Mouse (Mus musculus): ENCODE measurements at regions not wholly inside any gene's neighbourhood (a gene's known extent, or its start where the extent isn't known, plus 50 kb on each side); places are given as distances from the start of the nearest gene placed in this dataset.
A peak's percentile ranks its signal among the peaks of the same experiment; 100 is the strongest.
"Not testable (repeated sequence)": the region's sequence is repeated elsewhere in the genome, so short reads cannot be mapped to it uniquely, and the experiment has no call there.

DNA sequence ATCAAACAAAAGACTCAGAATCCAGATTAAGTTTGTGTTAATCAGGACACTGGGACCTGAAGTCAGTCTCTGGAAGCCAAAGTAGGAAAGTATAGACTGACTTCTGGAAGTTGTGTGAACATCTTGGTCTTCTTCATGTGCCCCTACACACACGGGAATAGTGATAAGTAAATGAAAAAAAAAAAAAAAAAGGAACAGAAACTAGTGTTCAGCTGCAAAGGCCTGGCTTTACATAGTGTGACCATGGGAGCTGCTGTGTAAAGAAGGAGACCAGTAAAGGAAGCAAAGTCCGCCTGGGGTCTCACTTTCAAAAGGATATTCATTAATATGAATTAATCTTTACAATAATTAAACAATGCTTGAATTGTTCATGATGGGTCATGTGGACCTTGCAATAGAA lies 190.6 kb upstream of the Tmc3 start:
- no peak overlapping the region for H3K4me3 ChIP-seq (ENCODE audit: extremely low read depth, insufficient read depth, insufficient read length)
- no peaks in the 10 kb centered on the region for H3K36me3 ChIP-seq (ENCODE audit: control insufficient read depth, insufficient read depth, low read length)
- WGBS: 23% methylated on average over 2 of the region's 2 CpGs
- DNase-seq (ENCODE audit: low read depth in 1 of 2, low spot score in 2 of 2): peak in 1 of 2 experiments; percentile 5
- TF ChIP-seq CTCF (IDR thresholded peaks at IDR 0.05; ENCODE audit: extremely low read depth, insufficient read depth, insufficient read length, insufficient replicate concordance) (no peak), POLR2A (IDR thresholded peaks at IDR 0.05; ENCODE audit: low read depth, low read length) (no peak)
- H3K27me3 ChIP-seq (ENCODE audit: control insufficient read depth, insufficient read depth, low read length): no peaks in the 10 kb centered on the region
- peaks cover 3% of the 10 kb centered on the region; the same call in 1 of the 2 replicates for H3K4me1 ChIP-seq (ENCODE audit: control insufficient read depth, insufficient read depth, insufficient read length)
- no peak overlapping the region for H3K27ac ChIP-seq (ENCODE audit: insufficient read depth, low read length)

DNA sequence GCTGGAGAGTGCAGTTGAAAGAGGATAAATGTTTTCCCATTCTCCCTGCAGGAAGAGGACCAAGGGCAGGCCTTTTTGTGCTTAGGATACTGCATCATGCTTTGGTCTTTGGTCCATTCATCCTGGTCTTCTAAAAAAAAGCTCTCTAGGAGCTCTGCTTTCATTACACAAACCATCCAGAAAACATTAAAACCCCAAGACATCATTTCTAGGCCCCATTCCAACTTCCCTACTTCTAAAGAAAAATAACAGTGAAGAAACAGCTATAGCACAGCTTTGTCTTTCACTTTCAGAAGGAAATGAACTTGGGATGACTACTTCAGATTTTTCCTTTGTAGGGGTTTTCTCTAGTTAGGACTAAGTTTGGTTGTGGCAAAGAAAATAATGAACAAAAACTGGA lies 185.1 kb upstream of the Tmc3 start:
- no peak for DNase-seq (ENCODE audit: low read depth in 1 of 2, low spot score in 2 of 2)
- TF ChIP-seq POLR2A (IDR thresholded peaks at IDR 0.05; ENCODE audit: low read depth, low read length): no peak
- TF ChIP-seq CTCF (IDR thresholded peaks at IDR 0.05; ENCODE audit: extremely low read depth, insufficient read depth, insufficient read length, insufficient replicate concordance): no peak
- Histone ChIP-seq H3K4me1 (ENCODE audit: control insufficient read depth, insufficient read depth, insufficient read length) (no peaks in the 10 kb centered on the region), H3K27me3 (ENCODE audit: control insufficient read depth, insufficient read depth, low read length) (no peaks in the 10 kb centered on the region), H3K36me3 (ENCODE audit: control insufficient read depth, insufficient read depth, low read length) (no peaks in the 10 kb centered on the region), H3K27ac (ENCODE audit: insufficient read depth, low read length) (no peak overlapping the region), H3K4me3 (ENCODE audit: extremely low read depth, insufficient read depth, insufficient read length) (no peak overlapping the region)

DNA sequence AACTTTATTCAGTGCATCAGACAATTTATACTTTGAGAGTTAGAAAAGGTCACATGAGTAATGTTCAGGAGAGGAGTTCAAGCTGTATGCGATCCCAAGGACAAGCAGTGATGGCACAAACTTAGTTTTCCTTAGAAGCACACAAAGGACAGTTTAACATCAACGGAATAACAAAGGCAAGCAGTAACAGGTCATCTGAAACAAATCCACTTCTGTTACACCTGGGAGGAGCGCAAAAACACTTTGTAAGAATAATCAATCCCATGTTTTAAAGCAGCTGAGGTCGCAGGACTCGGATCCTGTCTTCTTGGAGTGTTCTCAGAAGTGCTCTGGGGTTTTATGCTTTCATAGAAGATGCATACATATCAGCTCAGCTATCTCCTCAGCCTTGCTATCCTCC lies 183.7 kb upstream of the Tmc3 start:
- H3K36me3 ChIP-seq (ENCODE audit: control insufficient read depth, insufficient read depth, low read length): no peaks in the 10 kb centered on the region
- WGBS: 91% methylated on average over 5 of the region's 5 CpGs
- H3K4me3 ChIP-seq (ENCODE audit: extremely low read depth, insufficient read depth, insufficient read length): no peak overlapping the region
- H3K4me1 ChIP-seq (ENCODE audit: control insufficient read depth, insufficient read depth, insufficient read length): no peaks in the 10 kb centered on the region
- TF ChIP-seq POLR2A (IDR thresholded peaks at IDR 0.05; ENCODE audit: low read depth, low read length) (no peak), CTCF (IDR thresholded peaks at IDR 0.05; ENCODE audit: extremely low read depth, insufficient read depth, insufficient read length, insufficient replicate concordance) (no peak)
- no peak overlapping the region for H3K27ac ChIP-seq (ENCODE audit: insufficient read depth, low read length)
- no peak for DNase-seq (ENCODE audit: low read depth in 1 of 2, low spot score in 2 of 2)
- no peaks in the 10 kb centered on the region for H3K27me3 ChIP-seq (ENCODE audit: control insufficient read depth, insufficient read depth, low read length)

DNA sequence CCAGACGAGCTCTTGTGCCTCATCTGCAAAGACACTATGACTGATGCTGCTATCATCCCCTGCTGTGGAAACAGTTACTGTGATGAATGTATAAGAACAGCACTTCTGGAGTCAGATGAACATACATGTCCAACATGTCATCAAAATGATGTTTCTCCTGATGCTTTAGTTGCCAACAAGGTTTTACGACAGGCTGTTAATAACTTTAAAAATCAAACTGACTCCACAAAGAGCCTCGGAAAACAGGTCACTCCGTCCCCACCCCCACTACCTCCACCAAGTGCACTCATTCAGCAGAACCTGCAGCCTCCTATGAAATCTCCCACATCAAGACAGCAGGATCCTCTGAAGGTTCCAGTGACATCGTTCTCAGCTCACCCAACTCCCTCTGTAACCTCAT lies 172.0 kb upstream of the Tmc3 start:
- DNase-seq (ENCODE audit: low read depth in 1 of 2, low spot score in 2 of 2): not testable (repeated sequence)

DNA sequence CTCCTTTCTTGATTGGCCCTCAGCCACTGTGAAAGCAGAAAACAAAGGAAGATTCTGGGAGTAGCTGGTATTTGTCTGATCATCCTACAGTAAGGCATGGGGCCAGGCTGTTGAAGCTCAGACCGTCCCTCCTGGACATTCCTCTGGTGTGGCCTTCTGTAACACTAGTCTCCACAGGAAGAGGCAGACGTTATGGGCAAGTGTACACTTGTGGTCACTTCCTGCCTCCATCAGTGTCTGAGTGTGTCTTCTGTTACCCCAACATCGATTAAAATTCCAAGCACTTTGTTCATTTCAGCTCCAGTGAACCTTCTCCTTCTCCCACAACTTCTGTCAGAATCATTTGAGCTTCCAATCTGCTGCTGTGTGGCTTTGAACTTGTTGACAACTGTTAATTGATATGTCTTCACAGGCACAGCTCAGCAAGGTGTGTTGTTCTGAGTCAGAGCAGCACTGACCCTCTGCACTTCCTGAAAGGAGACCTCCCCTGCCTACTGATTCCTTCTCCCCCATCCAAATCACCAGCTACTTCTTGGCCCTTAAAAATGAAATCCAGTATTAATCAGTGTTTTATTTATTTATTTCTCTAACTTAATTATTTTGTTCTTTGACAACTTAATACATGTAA lies 154.7 kb upstream of the Tmc3 start:
- 70% methylated on average over 3 of the region's 3 CpGs for WGBS
- Histone ChIP-seq H3K4me1 (ENCODE audit: control insufficient read depth, insufficient read depth, insufficient read length) (no peaks in the 10 kb centered on the region), H3K27ac (ENCODE audit: insufficient read depth, low read length) (no peak overlapping the region), H3K27me3 (ENCODE audit: control insufficient read depth, insufficient read depth, low read length) (no peaks in the 10 kb centered on the region), H3K36me3 (ENCODE audit: control insufficient read depth, insufficient read depth, low read length) (no peaks in the 10 kb centered on the region), H3K4me3 (ENCODE audit: extremely low read depth, insufficient read depth, insufficient read length) (no peak overlapping the region)
- no peak for DNase-seq (ENCODE audit: low read depth in 1 of 2, low spot score in 2 of 2)
- TF ChIP-seq CTCF (IDR thresholded peaks at IDR 0.05; ENCODE audit: extremely low read depth, insufficient read depth, insufficient read length, insufficient replicate concordance) (no peak), POLR2A (IDR thresholded peaks at IDR 0.05; ENCODE audit: low read depth, low read length) (no peak)

More for the DNA sequence above, 172.0 kb upstream of the Tmc3 start:
- 87% methylated on average over 5 of the region's 5 CpGs for WGBS
- H3K4me3 ChIP-seq (ENCODE audit: extremely low read depth, insufficient read depth, insufficient read length); H3K27ac ChIP-seq (ENCODE audit: insufficient read depth, low read length); H3K27me3 ChIP-seq (ENCODE audit: control insufficient read depth, insufficient read depth, low read length); H3K4me1 ChIP-seq (ENCODE audit: control insufficient read depth, insufficient read depth, insufficient read length); H3K36me3 ChIP-seq (ENCODE audit: control insufficient read depth, insufficient read depth, low read length): not testable (repeated sequence)

DNA sequence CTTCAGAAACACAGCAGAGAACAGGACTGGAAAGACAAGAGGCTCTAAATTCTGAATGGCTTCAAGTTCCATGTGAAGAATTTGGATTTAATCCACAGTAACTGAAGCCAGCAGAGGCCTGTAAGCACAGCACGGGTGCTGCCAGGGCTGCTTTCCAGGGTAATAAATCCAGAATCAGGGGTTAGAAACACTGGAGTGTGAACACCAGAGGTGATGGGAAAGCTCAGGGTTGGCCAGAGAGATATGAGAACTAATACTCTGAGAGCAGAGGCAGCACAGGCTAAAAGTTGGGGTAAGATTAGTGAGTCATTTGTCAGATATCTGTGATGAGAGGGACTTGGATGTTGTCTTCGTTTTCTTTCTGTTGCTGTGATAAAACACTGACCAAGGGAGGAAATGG lies 153.6 kb upstream of the Tmc3 start:
- no peak overlapping the region for H3K4me3 ChIP-seq (ENCODE audit: extremely low read depth, insufficient read depth, insufficient read length)

DNA sequence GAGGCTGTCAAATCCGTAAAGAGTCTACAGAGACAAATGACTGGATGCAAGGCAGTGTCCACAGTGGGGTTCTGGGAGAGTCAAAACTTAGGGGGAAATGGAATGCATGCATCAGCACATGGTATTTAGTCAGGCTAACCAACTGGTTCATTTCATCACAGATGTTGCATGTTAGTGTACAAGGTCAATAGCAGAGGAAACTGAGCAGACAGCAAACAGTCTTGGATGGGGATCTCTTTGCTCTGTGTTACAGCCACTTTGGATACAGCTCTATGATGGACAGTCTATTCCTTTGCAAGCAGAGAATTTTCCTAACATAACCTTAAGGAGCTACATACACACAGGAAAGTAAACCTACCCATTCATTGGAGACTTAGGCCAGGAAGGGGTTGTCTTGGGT lies 151.9 kb upstream of the Tmc3 start:
- no peak for DNase-seq (ENCODE audit: low read depth in 1 of 2, low spot score in 2 of 2)
- 96% methylated on average over 1 of the region's 1 CpGs for WGBS

More for the DNA sequence above, 153.6 kb upstream of the Tmc3 start:
- no peaks in the 10 kb centered on the region for H3K27me3 ChIP-seq (ENCODE audit: control insufficient read depth, insufficient read depth, low read length)
- no peak for DNase-seq (ENCODE audit: low read depth in 1 of 2, low spot score in 2 of 2)
- TF ChIP-seq POLR2A (IDR thresholded peaks at IDR 0.05; ENCODE audit: low read depth, low read length) (no peak), CTCF (IDR thresholded peaks at IDR 0.05; ENCODE audit: extremely low read depth, insufficient read depth, insufficient read length, insufficient replicate concordance) (no peak)
- no peaks in the 10 kb centered on the region for H3K4me1 ChIP-seq (ENCODE audit: control insufficient read depth, insufficient read depth, insufficient read length)
- no peak overlapping the region for H3K27ac ChIP-seq (ENCODE audit: insufficient read depth, low read length)
- WGBS: 68% methylated on average over 2 of the region's 2 CpGs
- H3K36me3 ChIP-seq (ENCODE audit: control insufficient read depth, insufficient read depth, low read length): no peaks in the 10 kb centered on the region

More for the DNA sequence above, 151.9 kb upstream of the Tmc3 start:
- H3K27me3 ChIP-seq (ENCODE audit: control insufficient read depth, insufficient read depth, low read length): no peaks in the 10 kb centered on the region
- H3K4me1 ChIP-seq (ENCODE audit: control insufficient read depth, insufficient read depth, insufficient read length): no peaks in the 10 kb centered on the region; the same call in 1 of the 2 replicates
- no peak overlapping the region for H3K4me3 ChIP-seq (ENCODE audit: extremely low read depth, insufficient read depth, insufficient read length)
- TF ChIP-seq CTCF (IDR thresholded peaks at IDR 0.05; ENCODE audit: extremely low read depth, insufficient read depth, insufficient read length, insufficient replicate concordance): no peak
- TF ChIP-seq POLR2A (IDR thresholded peaks at IDR 0.05; ENCODE audit: low read depth, low read length): no peak
- no peak overlapping the region for H3K27ac ChIP-seq (ENCODE audit: insufficient read depth, low read length)
- no peaks in the 10 kb centered on the region for H3K36me3 ChIP-seq (ENCODE audit: control insufficient read depth, insufficient read depth, low read length)

Measured in spleen, adult 2 months (tissue).